Mouse (Mus musculus): ENCODE data around the gene Helq. TPM values are rescaled to one million over a fixed set of nuclear protein-coding genes. Genes with fewer than 3 reads are reported as not detected.

The Helq gene
- total RNA-seq, 2 experiments from 2014 or later = 19.7 to 45.3 TPM

Other genes starting within 250 kb of the Helq start
- 276 and 360 TPM in 2 replicates for gene Plac8, start 226.4 kb downstream of the Helq start, total RNA-seq (2015; ENCODE audit: low replicate concordance)
- 160 and 183 TPM in 2 replicates for gene Plac8, start 226.4 kb downstream of the Helq start, total RNA-seq (2017; ENCODE audit: low replicate concordance)
- gene Coq2, start 123.5 kb downstream of the Helq start, total RNA-seq (2015; ENCODE audit: low replicate concordance) = 3.8 and 7.6 TPM in 2 replicates
- gene Coq2, start 123.5 kb downstream of the Helq start, total RNA-seq (2017; ENCODE audit: low replicate concordance) = 4.2 and 6.0 TPM in 2 replicates
- gene Hpse, start 78.9 kb downstream of the Helq start, total RNA-seq (2015; ENCODE audit: low replicate concordance) = 2.5 and 4.0 TPM in 2 replicates
- gene Hpse, start 78.9 kb downstream of the Helq start, total RNA-seq (2017; ENCODE audit: low replicate concordance) = 1.7 and 6.2 TPM in 2 replicates
- gene Mrps18c, start within 50 bp of the Helq start, total RNA-seq (2015; ENCODE audit: low replicate concordance) = 40.2 and 119 TPM in 2 replicates
- gene Mrps18c, start within 50 bp of the Helq start, total RNA-seq (2017; ENCODE audit: low replicate concordance) = 31.3 and 92.2 TPM in 2 replicates
- 8.6 and 12.6 TPM in 2 replicates for gene Abraxas1, start 22.4 kb upstream of the Helq start, total RNA-seq (2015; ENCODE audit: low replicate concordance)
- gene Abraxas1, start 22.4 kb upstream of the Helq start, total RNA-seq (2017; ENCODE audit: low replicate concordance) = 11.2 and 22.4 TPM in 2 replicates
- gene Gpat3, start 47.1 kb upstream of the Helq start, total RNA-seq (2015; ENCODE audit: low replicate concordance) = 1.8 and 7.1 TPM in 2 replicates
- gene Gpat3, start 47.1 kb upstream of the Helq start, total RNA-seq (2017; ENCODE audit: low replicate concordance) = 3.0 and 4.1 TPM in 2 replicates